Mouse (Mus musculus) ovary, adult 18-20 months (tissue): ENCODE measurements around the gene Skida1.

Experiments used
- DNase-seq: peaks from one replicate; pipeline ENCODE4 v3.0.0; 2022; ENCODE audit warnings: low spot score, mixed read lengths

Skida1 gene

DNA sequence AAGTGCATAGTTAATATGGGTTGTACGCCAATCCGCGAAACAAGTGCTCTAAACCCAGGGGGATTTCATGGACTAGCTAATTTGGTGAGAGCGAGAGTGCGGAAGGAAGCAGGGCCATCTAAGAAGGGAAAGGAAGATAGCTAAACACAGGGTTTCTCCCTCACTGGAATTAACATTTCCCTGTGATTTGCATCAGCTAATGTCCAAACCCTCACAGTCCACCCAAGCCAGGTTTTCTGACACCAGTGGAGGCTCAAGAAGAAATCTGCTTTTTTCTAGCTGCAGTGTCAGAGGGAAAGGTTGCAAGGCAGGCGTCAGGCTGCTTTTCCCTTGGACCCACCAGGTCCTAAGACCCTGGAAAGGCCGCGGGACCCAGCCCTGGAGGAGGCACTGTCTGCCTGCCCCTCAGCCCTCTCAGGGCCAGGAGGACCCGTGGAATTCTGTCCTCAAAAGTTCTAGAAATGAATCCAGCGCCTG lies 9.9 kb downstream of the Skida1 start:
- no peak for DNase-seq

DNA sequence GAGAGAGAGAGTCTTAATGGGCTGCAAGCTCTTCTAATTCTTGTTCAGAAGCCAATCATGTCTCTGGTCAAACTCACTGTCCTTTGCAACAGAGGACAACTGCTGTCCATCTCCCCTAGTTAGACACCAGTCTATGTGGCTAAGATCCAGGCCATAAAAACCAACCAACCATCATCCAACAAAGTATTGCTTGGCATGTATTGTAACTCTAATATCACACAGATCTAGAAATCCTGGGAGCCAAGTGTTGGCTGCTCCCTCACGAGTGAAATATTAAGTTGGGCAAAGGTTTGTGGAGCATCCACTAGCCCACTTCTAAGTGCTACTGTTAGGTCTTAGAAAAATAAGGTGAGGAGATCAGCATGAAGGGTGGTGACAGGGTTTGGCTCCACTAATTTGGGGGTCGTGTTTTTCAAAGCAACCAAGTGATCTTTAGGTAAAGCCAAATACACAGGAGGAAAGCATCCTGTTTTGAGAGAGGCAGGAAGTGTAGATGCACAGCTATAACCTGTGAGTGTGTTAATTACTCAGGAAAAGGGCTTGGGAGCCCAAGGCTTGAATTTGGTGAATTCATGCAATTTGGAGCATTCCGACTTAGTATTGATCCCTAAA lies 10.6 kb downstream of the Skida1 start:
- no peak for DNase-seq

DNA sequence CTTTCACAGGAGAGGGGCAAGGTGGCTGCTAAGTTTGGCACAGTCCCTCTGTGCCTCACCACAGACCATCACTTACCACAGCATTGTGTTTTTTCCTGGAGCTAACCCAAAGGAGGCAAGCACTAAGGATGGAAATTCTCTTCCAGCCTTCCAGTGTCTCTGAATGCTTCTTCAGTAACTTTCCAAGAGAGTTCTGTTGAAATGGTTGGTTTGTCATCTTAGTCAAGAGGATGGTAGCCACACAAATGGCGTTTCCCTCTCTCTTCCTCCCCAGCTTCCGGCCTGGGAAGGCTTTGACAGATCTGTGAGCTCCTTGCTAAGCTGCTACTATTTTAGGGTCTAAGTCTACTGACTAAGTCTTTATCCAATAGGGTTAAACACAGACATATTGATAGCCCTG lies 11.4 kb downstream of the Skida1 start, which contains the start of gene A930004D18Rik:
Gene A930004D18Rik (minus strand): TSS at position 247 of the 400 bp plus-strand sequence.
- no peak for DNase-seq

DNA sequence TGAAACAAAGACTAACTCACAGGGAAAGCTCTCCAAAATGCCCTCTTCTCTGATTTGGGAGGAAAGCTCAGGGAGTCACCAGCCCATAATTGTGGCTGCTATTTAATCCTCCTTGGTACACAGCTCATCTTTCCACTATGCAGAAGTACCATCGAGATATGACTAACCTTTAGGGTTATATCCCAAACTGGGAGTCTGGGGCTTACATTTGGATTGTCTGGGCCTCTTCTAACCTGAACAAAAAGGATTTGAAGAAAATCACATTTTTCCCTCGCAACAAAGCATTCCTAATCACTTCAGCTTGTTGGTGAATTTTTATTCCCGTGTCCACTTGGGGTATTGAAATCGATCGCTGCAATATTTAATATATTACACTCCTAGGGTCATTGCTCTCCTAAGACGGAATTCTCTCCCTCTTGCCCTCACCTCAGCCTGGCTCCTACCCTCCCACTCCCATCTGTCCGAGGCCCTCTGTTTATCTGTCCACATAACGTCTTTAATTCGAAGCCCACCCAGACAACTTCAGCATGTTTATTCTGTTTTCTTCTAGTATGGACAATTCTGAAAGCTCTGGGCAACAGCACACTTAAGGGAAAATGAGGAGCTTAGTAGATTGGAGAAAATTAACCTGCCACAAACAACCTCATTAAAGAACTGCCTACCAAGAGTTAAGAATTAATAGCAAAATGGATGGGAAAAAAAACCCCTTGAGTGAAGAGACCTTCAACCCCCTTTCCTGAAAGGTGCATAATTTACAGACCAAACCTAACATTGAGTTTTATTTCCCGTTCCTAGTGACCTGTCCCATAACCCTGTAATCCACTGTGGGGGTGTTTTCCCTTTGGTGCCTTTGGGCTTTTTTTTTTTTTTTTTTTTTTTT lies 14.2 kb downstream of the Skida1 start:
- no peak for DNase-seq

DNA sequence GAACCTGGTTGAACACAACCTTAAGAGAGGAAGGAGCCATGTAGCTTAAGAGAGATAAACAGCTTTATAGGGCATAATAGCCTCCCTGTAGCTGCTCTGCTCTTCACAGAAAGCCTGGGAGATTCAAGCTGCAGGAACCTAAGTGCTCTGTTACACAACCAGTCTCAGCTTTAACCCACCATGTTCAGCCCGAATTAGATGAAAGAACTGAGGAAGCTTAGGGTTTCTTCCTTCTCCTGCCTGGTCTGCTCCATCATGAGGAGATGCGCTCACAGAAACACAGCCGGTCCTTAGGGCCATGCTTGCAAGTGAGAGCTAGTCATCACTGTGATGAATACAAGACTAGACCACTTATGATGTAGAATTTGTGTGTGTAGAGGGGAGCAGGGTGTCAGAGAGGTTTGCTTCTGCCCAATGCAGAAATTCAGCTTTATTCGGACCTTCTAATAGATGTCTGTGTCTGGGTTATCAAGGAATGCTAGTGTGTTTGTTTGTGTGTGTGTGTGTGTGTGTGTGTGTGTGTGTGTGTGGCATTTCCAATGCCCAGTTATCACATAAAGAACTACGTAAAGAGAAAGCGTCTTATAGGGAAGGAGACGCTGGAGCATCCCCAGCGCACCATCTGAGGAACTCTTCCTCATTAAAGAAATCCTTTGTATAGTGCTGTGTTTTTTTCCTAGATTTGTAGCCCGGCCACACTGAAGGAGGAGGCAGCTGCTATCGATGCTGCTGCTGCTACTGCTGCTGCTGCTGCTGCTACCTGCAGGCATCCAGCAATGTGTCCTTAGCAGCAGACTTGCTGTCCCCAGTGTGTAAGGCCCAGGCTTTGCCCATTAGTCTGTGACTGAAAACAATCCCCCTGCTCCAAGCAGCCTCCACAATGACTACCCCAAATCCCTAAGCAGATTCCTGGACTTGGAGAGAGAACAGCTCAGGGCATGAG lies 15.4 kb downstream of the Skida1 start:
- no peak for DNase-seq

DNA sequence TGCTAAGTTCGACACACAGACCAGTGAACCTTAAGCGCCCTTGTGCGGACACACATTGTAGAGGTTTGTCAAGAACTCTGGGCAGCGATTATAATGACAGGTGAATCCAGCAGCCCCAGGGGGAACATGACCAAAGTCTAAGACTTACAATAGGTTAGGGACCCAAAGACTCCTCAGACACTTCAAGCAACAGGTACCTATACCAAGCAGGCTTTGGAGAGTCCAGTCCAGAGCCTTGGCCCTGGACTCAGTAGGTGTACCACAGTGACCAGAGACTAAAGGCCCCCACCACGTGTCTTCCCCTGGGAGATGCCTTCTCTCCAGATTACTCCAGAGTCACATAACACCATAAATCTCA lies 16.3 kb downstream of the Skida1 start:
- no peak for DNase-seq

DNA sequence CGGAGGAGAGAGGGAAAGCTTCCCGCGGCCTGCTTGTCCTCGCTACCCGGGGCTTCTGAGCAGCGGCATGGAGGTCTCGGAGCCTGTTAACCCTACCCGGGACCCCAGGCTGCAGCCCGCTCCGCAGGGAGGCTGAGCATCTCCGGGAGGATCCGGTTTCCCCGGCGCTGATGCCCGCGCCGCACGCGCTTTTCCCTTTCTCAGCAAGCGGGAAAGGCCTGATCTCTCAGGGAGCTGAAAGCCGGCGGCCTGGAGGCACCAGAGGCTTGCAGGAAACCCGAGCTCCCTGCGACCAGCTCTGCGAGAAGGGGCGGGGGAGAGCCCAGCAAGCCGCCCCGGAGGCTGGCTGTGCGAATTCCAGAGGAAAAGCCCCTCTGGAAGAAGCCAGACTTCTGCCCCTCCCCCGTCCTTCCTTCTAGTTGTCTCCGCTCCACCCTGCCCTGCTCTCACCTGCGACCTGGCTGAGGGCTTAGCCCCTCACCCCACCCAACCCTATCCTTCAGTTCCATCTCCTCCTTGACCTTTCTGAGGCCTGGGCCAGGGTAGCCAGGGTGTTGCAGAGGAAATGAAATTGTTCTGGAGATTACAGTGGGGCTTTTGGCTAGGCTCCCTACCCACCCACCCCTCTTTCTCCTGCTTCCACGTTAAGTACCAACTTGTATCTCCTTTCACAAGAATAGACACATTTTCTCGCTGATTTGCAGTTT lies 16.9 kb downstream of the Skida1 start:
- no peak for DNase-seq

DNA sequence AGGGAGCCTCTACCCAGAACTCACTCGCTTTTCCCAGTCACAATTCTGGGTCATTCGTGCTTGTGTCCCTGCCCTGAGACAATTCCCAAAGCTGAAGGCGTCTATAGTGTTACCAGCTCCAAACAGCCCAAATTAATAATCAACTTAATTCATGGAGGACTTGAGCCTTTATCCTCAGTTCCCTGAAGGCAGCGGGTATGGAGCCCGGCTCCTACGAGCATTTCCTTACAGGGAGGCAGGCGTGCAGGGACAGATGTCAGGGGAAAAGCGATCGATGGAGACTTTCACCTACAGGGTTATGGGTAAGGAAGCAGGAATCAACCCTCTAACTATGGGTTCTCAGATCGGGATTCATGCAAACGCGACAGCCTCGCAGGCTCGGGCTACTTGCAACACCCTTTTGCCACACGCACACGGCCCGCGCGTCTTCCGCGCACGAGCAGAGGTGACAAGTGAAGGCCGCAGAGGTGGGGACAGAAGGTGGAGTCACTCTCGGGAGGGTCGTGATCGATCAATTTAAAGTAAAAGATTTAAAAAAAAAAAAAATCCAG lies 17.5 kb downstream of the Skida1 start:
- no peak for DNase-seq

DNA sequence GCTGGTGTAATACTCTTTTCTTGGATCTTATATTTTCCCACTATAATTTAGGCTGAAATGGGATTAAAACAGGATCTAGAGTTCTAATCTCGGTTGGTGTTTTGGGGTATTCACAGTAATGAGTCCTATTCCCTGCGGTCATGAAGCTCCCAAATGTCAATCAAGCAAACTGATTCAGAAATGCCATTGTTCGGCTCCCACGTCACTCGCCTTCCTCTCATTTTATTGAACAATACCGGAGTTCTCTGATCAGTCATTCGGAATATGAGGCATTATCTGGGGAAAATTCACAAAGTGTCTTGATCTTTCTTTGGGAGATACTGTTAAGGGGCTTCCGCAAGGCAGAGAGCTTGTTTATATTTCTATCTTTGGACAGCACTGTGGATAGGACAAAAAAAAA lies 18.3 kb downstream of the Skida1 start:
- DNase-seq: no peak

DNA sequence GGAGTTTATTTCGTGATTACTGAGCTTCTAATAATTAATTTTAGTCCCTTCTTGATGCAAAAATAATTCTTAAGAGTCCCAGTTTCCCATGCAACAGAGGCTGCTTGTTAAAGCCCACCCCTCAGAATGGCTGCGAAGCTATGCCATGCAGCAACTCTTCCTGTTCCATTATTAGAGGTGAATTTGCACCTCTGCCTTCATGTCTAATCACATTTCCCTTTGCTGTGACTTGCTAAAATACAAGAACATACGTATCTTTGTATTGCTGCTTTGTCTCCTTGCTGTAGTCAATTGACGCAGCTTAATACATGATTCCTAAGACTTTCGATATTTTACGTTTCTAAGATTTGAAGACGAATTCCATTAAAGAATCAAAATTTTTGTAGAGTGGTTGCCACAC lies 19.2 kb downstream of the Skida1 start:
- no peak for DNase-seq

DNA sequence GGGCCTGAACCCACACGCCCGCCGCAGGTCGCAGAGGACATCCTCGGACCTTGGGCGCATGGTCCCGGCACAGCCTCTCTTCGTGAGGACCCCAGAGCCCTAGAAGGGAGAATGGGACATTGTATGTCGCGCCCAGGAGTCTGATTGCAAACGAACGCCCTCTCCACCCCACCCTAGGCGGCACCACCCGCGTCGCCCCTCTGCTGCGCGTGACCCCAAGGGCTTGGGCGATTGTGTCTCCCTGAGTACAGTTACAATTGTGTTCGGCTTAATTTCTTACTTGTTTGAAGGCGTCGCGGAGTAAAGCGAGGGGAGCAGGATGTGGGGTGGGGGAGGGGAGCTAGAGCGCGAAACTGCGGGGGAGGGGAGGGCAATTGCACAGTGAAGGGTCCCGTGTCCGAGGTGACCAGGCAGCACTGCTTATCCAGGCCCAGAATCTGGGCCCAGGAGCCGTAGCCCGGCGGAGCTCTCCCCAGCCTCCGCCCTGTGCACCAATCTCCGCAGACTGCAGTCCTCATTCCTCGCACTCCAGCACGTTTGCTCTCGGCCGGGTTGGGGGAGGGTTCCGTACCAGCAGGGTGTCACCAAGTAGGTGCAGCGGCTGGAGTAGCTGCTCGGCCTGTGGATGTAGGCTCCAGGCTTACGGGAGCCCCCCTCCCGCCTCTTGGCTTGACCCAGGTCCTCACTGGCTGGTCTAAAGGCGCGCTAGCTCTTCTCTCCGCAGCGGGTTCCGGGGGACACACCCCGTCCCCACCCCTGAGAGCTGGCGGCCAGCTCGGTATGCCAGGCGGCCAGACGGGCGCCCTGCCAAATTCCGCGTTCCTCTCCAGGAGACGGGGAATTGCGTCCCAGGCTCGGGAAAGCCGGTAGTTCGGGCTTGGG lies 20.5 kb downstream of the Skida1 start:
- peak; percentile 87 for DNase-seq

DNA sequence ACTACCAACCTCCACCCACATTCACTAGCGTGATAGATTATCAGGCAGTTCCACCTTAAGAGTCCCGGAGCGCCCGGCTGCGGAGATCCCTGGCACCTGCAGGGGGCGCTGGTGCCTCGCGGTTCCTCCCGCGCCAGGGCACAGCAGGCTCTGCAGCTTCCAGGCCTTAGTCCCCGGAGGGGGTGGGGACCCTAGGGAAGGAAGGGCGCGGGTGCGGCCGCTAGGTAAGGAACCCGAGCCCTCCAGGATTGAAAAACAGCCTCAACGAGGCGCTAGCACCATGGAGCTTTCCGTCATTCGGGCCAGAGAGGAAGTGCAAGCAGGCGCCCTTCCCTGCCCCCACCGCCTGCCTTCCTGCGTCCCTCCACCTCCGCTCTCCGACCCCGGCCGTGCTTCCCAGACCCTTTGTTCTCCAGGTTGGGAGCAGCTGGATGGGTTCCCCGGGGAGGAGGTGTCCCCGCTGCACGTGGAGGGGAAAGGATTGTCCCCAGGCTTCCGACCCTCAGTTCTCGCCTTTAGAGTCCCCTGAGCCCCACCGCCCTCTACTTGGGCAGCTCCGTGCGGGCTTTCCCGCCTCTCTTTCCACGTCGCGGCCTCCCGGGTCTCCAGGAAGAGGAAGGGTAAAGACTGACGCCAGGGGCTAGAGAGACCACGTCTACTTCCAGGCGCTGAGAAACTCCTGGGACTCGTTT lies 21.3 kb downstream of the Skida1 start:
- DNase-seq: peak; percentile 89

DNA sequence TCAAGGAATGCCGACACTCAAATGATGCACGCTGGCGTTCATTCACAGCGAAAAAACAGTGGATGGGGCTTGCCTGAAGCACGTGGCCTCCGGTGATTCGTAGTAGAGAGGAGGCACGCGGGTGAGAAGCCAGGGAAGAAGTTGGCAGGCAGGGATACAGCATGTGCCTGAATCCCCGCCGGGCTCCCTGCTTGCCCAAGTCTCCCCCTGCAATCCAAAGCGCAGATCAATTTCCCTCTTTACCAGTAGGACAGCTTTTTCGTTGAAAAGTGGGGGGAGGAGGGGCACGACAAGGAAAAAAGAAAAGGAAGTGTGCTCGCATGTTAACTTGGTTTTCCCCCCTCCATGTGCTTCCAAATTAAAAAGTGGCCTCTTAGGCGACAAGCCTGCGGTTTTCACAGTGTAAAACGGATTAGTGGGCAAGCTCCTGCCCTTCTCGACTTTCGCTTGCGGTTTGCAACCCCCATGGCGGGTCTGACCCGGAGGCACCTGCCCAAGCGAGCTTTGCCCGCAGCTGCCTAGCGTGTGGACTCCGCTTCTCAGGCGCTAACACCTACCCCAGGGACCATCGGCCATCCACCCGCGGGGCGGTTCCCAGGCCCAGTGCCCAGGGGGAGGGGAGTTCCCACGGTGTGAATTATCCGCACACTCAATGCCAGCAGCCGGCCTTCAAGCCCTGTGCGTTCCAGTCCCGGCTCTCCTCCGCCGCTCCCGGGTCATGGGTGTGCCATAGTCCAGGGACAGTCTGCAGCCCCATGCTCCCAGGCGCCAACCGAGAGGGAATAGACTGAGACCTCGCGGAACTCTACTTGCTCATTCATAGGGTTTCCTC lies 22.5 kb downstream of the Skida1 start:
- peak; percentile 48 for DNase-seq

DNA sequence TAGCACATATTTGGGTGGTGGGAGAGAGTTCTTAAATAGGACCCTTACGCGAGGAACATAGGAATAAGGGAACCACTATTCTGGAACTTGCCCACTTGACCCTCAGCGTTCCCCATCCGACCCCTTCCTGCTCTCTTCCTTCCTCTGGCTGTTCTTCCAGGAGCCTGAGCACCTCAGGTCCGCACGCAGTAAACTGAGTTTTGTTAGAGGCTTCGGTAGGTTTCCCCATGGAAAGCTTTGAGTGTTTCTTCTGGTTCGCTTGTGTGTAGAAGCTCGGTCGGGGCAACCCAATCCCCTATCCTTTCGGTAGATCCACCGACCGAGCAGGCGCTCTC lies 23.1 kb downstream of the Skida1 start:
- DNase-seq: no peak

DNA sequence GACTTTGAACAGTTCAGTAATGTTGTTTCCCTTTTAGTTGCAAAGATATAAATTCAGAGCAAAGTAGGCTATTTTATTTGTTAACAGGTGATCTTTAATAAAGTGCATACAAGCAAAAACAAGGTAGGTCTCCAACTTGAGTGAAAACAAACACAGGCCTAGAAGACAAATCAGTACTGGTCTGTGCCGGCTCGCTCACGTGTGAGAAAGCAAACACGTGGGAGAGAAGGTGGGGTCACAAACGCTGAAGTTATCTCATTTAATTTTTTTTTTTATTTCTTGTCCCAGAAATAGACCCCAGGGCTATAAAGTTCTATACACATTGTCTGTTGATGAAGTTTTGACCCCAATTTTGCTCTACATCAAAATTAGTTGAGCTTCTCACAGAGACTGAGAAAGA lies 23.7 kb downstream of the Skida1 start:
- DNase-seq: no peak

DNA sequence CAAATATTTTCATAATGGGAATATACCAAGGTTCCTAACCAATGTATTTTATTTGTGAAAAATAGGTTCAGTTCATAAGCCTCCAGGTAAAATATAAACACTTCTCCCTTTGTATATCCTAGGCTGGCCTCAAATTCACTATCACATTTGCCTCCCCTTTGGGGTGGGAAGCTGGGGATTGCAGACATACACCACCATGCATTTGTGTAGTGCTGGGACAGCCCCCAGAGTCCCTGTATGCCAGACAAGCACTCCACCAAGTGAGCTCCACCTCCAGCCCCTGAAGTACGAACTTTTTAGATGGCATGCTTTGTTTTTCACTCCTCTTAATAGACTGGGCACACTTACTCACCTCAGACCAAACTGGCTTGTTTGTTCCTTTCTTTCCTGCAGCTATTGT lies 26.0 kb downstream of the Skida1 start:
- DNase-seq: no peak

DNA sequence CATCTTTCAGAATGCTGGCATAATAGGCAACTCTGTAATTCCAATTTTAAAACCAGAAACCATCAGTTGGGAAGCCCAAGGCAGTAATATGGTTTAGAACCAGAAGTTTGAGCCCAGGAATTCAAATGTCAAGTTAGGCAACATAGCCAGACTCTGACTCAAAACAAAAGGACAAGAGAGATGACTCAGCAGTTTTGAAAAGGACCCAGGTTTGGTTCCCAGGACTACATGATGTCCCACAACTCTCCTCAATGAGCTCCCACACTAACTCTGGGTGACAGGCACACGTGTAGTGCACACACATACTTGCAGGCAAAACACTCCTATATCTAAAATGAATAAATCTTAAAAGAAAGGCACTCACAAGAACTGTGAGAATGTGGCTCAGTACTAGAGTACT lies 29.7 kb downstream of the Skida1 start:
- no peak for DNase-seq

DNA sequence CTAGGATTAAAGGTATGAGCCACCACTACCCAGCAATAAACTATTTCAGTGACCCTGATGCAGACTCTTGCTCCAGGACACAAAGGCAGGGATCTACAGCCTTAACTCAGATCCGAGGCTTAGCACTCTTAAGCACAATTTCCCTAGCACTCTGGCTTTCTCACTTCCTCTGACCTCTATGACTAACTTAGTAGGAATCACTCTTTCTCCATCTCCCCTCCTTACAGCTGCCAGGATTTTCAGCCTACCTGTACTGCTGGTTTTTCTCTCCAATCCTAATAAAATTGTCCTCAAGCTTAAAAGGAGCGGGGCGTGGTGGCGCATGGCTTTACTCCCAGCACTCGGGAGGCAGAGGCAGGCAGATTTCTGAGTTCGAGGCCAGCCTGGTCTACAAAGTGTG lies 31.5 kb downstream of the Skida1 start:
- DNase-seq: no peak

DNA sequence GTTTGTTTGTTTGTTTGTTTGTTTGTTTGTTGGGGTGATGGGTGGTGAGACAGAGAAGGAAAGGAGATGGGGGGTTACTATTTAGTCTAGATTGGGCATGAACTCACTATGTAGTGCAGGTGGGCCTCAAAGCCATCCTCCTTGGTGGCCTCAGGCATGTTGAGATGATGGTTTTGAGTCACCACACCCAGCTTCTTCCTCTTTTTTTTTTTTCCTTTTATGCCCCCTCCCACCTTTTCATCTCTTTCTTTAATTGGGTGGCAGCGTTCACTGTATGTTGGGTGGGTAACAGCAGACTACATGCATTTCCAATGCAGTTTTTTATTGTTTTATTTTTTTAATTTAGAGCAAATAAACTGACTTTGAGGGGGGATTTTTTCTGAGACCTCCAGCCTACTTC lies 32.2 kb downstream of the Skida1 start:
- no peak for DNase-seq
